Mouse (Mus musculus) liver, embryonic 14.5 days (tissue): ENCODE results near the gene Ccnjl. TPM values are rescaled to one million over a fixed set of nuclear protein-coding genes. Genes with fewer than 3 reads are reported as not detected.

Experiments
- ATAC-seq: fragments of 200-750 bp; cut with Nextera tagmentation; 2 replicates; pipeline ENCODE4 v1.8.0; 2017; ENCODE audit warnings: moderate number of reproducible peaks, mild to moderate bottlenecking, moderate library complexity; ENCODE audit not compliant: insufficient read depth
- DNase-seq, 3 experiments: peaks; one replicate each; pipeline ENCODE4 v3.0.0-alpha.2; 2012 to 2013; ENCODE audit warnings: low read depth in 3 of 3, low spot score in 3 of 3
- H3K27ac ChIP-seq: fragments of 300-500 bp; sonication (generic); 2 replicates; pipeline ENCODE4 v1.5.1; 2014; ENCODE audit warnings: moderate library complexity, mild to moderate bottlenecking, control low read depth, inconsistent platforms
- H3K27me3 ChIP-seq: fragments of 300-500 bp; sonication (generic); 2 replicates; pipeline ENCODE4 v1.6.1; 2014; ENCODE audit warnings: mild to moderate bottlenecking, low read length, moderate library complexity; ENCODE audit not compliant: control insufficient read depth, insufficient read depth
- H3K36me3 ChIP-seq: fragments of 300-500 bp; sonication (generic); replicated peaks from 2 replicates; pipeline ENCODE4 v1.6.1; 2014; ENCODE audit warnings: low read depth; ENCODE audit not compliant: control insufficient read depth, insufficient read depth
- H3K4me1 ChIP-seq, 2 experiments: fragments of 200-500 bp in 1 of 2; fragments of 300-500 bp in 1 of 2; sonication (generic) in 1 of 2; replicated peaks; 2 replicates each; pipeline ENCODE4 v1.6.1; 2012 to 2014; ENCODE audit warnings: antibody characterized with exemption in 1 of 2, inconsistent platforms in 1 of 2, low read length in 1 of 2; ENCODE audit not compliant: control insufficient read depth in 2 of 2, insufficient read depth in 2 of 2
- H3K4me2 ChIP-seq: fragments of 300-500 bp; sonication (generic); 2 replicates; pipeline ENCODE4 v1.6.1; 2014; ENCODE audit warnings: low read depth, mild to moderate bottlenecking, control low read depth, moderate library complexity
- H3K4me3 ChIP-seq, 2 experiments: fragments of 200-500 bp in 1 of 2; fragments of 300-500 bp in 1 of 2; sonication (generic) in 1 of 2; 2 replicates each; pipeline ENCODE4 v1.5.1; 2012 to 2014; ENCODE audit warnings: low read depth in 2 of 2, low read length in 2 of 2, mild to moderate bottlenecking in 2 of 2, control low read depth in 1 of 2, inconsistent platforms in 1 of 2, moderate library complexity in 1 of 2; ENCODE audit not compliant: insufficient read depth in 1 of 2
- H3K9ac ChIP-seq: fragments of 300-500 bp; sonication (generic); replicated peaks from 2 replicates; pipeline ENCODE4 v1.6.1; 2014; ENCODE audit warnings: mild to moderate bottlenecking, control low read depth, moderate library complexity
- H3K9me3 ChIP-seq: fragments of 300-500 bp; sonication (generic); 2 replicates; pipeline ENCODE4 v1.6.1; 2016; ENCODE audit warnings: low read length, mixed read lengths; ENCODE audit not compliant: control insufficient read depth
- CTCF ChIP-seq: IDR thresholded peaks from 2 replicates; pipeline ENCODE4 v1.5.1; 2016; ENCODE audit warnings: antibody characterized with exemption, low read depth, control low read depth
- EP300 ChIP-seq: IDR thresholded peaks from 2 replicates; pipeline ENCODE4 v1.6.1; 2016; ENCODE audit warnings: antibody characterized with exemption, low read depth
- WGBS: fragments of 180-500 bp; shearing (Covaris S2); extraction: QIAGEN DNeasy Blood & Tissue Kit; methylation state at CpG from one replicate; pipeline ENCODE4 v1.1.7; 2014; ENCODE audit not compliant: insufficient replicate concordance; 5-methylcytosine and 5-hydroxymethylcytosine counted together
- polyA plus RNA-seq, 2 experiments: library from polyadenylated mRNA; depleted of rRNA in 1 of 2; stranded (reverse) in 1 of 2; unstranded in 1 of 2; fragments of >200 nt; fragmentation: Nextera tagmentation in 1 of 2; extraction: Ambion mirVana in 1 of 2; gene quantifications; 2 replicates each; pipeline versions ENCODE4 v1.2.1 to v1.2.3; 2012 to 2014

Ccnjl gene
- polyA plus RNA-seq, 2 experiments = 0.79 to 1.5 TPM

GRCm38 (mm10) chr11:43545873-43546475 is 17.4 kb downstream of the Ccnjl start:
- 66% methylated on average over 16 of the region's 16 CpGs for WGBS
- H3K9me3 ChIP-seq = no peaks in the 10 kb centered on the region
- no peaks in the 10 kb centered on the region for H3K27me3 ChIP-seq
- ATAC-seq (no peak), DNase-seq (no peak)
- no peak overlapping the region for H3K4me3 ChIP-seq
- no peak overlapping the region for H3K9ac ChIP-seq
- H3K4me1 ChIP-seq = peaks cover 0 to 35% of the 10 kb centered on the region in 2 experiments; a peak in 2 of 4 replicates
- no peaks in the 10 kb centered on the region for H3K36me3 ChIP-seq
- TF ChIP-seq EP300 (no peak), CTCF (no peak)
- no peak overlapping the region for H3K27ac ChIP-seq
- H3K4me2 ChIP-seq = no peak overlapping the region

DNA sequence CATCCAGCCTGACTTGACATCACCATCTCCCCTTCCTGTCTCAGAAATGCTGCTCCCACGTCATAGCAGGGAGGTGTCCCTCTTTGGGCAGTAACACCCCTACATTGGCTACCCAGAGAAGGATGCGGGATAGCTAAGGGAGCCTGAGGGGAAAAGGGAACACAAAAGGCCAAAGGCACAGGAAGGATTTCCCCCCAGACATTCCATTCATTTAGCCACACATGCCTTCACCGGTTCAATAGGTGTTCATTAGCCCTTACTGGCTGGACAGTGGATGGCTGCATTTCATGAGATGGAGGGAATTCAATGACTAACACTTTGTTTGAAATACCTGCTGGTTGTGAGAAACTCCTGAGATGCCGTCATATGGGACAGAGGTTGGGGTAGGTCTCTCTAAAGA is 18.1 kb downstream of the Ccnjl start:
- Histone ChIP-seq H3K4me3 (no peak overlapping the region), H3K27ac (no peak overlapping the region), H3K9ac (no peak overlapping the region), H3K36me3 (no peaks in the 10 kb centered on the region), H3K4me2 (no peak overlapping the region), H3K9me3 (no peaks in the 10 kb centered on the region), H3K4me1 (peaks cover 0 to 38% of the 10 kb centered on the region in 2 experiments; a peak in 2 of 4 replicates), H3K27me3 (no peaks in the 10 kb centered on the region)
- TF ChIP-seq EP300 = no peak
- no peak for TF ChIP-seq CTCF
- WGBS = 66% methylated on average over 4 of the region's 4 CpGs
- DNase-seq = no peak
- no peak for ATAC-seq

DNA sequence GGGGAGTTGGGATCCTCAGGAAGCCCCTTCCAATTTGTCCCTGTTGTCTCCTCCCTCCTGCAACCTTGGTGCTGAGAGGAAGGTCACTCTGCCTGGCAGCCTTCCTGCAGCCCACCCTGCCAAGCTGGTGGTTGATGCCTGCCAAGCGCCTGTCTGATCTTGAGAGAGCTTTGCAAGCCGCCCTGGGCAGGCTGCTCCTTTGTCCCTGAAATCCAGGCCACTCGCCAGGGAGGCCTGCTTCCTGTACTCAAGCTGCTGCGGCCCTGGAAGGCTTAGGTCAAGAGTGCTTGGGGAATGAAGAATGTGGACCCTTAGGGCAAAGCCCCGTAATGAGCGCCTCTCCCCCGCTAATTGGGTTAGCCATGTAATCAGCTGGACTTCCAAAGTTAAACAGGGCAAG is 19.6 kb downstream of the Ccnjl start:
- no peak overlapping the region for H3K9ac ChIP-seq
- peaks cover 0 to 37% of the 10 kb centered on the region in 2 experiments; a peak in 2 of 4 replicates for H3K4me1 ChIP-seq
- DNase-seq (no peak), ATAC-seq (no peak)
- H3K36me3 ChIP-seq = no peaks in the 10 kb centered on the region
- no peak overlapping the region for H3K4me3 ChIP-seq
- WGBS = 66% methylated on average over 7 of the region's 7 CpGs
- no peaks in the 10 kb centered on the region for H3K9me3 ChIP-seq
- TF ChIP-seq CTCF = 0 out of 2 replicates have a peak, but pooled peaks have one; percentile 2
- TF ChIP-seq EP300 = no peak
- no peak overlapping the region for H3K27ac ChIP-seq
- H3K27me3 ChIP-seq = no peaks in the 10 kb centered on the region
- no peak overlapping the region for H3K4me2 ChIP-seq

- ATAC-seq = no peak
These were observed 20.3 kb downstream of the Ccnjl start for GRCm38 (mm10) chr11:43548657-43549435.

GRCm38 (mm10) chr11:43549701-43550100 is 21.1 kb downstream of the Ccnjl start:
- WGBS = 68% methylated on average over 11 of the region's 11 CpGs
- Histone ChIP-seq H3K4me2 (no peak overlapping the region), H3K4me1 (peaks cover 0 to 29% of the 10 kb centered on the region in 2 experiments; a peak in 2 of 4 replicates), H3K9me3 (no peaks in the 10 kb centered on the region), H3K36me3 (no peaks in the 10 kb centered on the region), H3K4me3 (no peak overlapping the region), H3K9ac (no peak overlapping the region), H3K27me3 (no peaks in the 10 kb centered on the region), H3K27ac (no peak overlapping the region)
- TF ChIP-seq CTCF (no peak), EP300 (no peak)
- peak; percentile 56 for ATAC-seq
- no peak for DNase-seq

More at GRCm38 (mm10) chr11:43548657-43549435, 20.3 kb downstream of the Ccnjl start:
- 48% methylated on average over 12 of the region's 12 CpGs for WGBS
- DNase-seq = no peak
- no peak overlapping the region for H3K4me3 ChIP-seq
- no peak overlapping the region for H3K9ac ChIP-seq
- H3K27ac ChIP-seq = no peak overlapping the region
- TF ChIP-seq CTCF (no peak), EP300 (no peak)
- H3K27me3 ChIP-seq = no peaks in the 10 kb centered on the region
- H3K4me1 ChIP-seq = peaks cover 0 to 31% of the 10 kb centered on the region in 2 experiments; a peak in 2 of 4 replicates
- no peaks in the 10 kb centered on the region for H3K36me3 ChIP-seq
- H3K9me3 ChIP-seq = no peaks in the 10 kb centered on the region
- H3K4me2 ChIP-seq = no peak overlapping the region
